Mouse (Mus musculus) heart, embryonic 16.5 days (tissue): ENCODE results near the gene Arv1. TPM values are rescaled to one million over a fixed set of nuclear protein-coding genes. Genes with fewer than 3 reads are reported as not detected.
A peak's percentile ranks its signal among the peaks of the same experiment; 100 is the strongest.

Experiments
- ATAC-seq: fragments of 200-750 bp; cut with Nextera tagmentation; replicated peaks from 2 replicates; pipeline ENCODE4 v1.8.0; 2017; ENCODE audit warnings: moderate number of reproducible peaks; ENCODE audit not compliant: insufficient read depth, low FRiP score; ENCODE audit errors: extremely low read depth
- H3K27ac ChIP-seq: fragments of 300-500 bp; sonication (generic); 2 replicates; pipeline ENCODE4 v1.5.1; 2014; ENCODE audit warnings: mild to moderate bottlenecking, low read length, control low read depth, moderate library complexity
- H3K27me3 ChIP-seq: fragments of 300-500 bp; sonication (generic); 2 replicates; pipeline ENCODE4 v1.6.1; 2014; ENCODE audit warnings: low read length, mixed read lengths; ENCODE audit not compliant: control insufficient read depth, insufficient read depth
- H3K36me3 ChIP-seq: fragments of 300-500 bp; sonication (generic); 2 replicates; pipeline ENCODE4 v1.6.1; 2014; ENCODE audit not compliant: control insufficient read depth, insufficient read depth
- H3K4me1 ChIP-seq: fragments of 300-500 bp; sonication (generic); 2 replicates; pipeline ENCODE4 v1.6.1; 2014; ENCODE audit warnings: low read length, mixed read lengths; ENCODE audit not compliant: control insufficient read depth, insufficient read depth
- H3K4me2 ChIP-seq: fragments of 300-500 bp; sonication (generic); 2 replicates; pipeline ENCODE4 v1.6.1; 2014; ENCODE audit warnings: low read depth, mild to moderate bottlenecking, control low read depth, low read length
- H3K4me3 ChIP-seq: fragments of 300-500 bp; sonication (generic); 2 replicates; pipeline ENCODE4 v1.5.1; 2014; ENCODE audit warnings: mild to moderate bottlenecking, control low read depth, low read length
- H3K9ac ChIP-seq: fragments of 300-500 bp; sonication (generic); 2 replicates; pipeline ENCODE4 v1.6.1; 2014; ENCODE audit warnings: low read length, control low read depth
- H3K9me3 ChIP-seq: fragments of 300-500 bp; sonication (generic); replicated peaks from 2 replicates; pipeline ENCODE4 v1.6.1; 2016; ENCODE audit warnings: low read length; ENCODE audit not compliant: control insufficient read depth
- WGBS: fragments of 180-500 bp; shearing (Covaris S2); extraction: QIAGEN DNeasy Blood & Tissue Kit; methylation state at CpG from one replicate; pipeline ENCODE4 v1.1.7; 2014; 5-methylcytosine and 5-hydroxymethylcytosine counted together
- polyA plus RNA-seq: library from polyadenylated mRNA; unstranded; fragments of >200 nt; fragmentation: Nextera tagmentation; extraction: Ambion mirVana; gene quantifications from 2 replicates; pipeline ENCODE4 v1.2.1, GENCODE M21; 2015

Gene Arv1
- polyA plus RNA-seq, 1 experiment from 2014 or later: 16.0 TPM

- peak; percentile 25; the same call in 1 of the 2 replicates for ATAC-seq
- H3K4me2 ChIP-seq: peak overlapping the region; percentile 94
- H3K9me3 ChIP-seq: no peaks in the 10 kb centered on the region
- H3K4me3 ChIP-seq: peak overlapping the region; percentile 68
- peak overlapping the region; percentile 68 for H3K9ac ChIP-seq
- under 1% methylated on average over 31 of the region's 31 CpGs for WGBS
- H3K36me3 ChIP-seq: no peaks in the 10 kb centered on the region
- peaks cover 37% of the 10 kb centered on the region for H3K27me3 ChIP-seq
- H3K27ac ChIP-seq: no peak overlapping the region
- H3K4me1 ChIP-seq: peaks cover 12% of the 10 kb centered on the region
These were observed 29.3 kb downstream of the Arv1 start for GRCm38 (mm10) chr8:124751191-124751590.

- H3K27me3 ChIP-seq: peaks cover 37% of the 10 kb centered on the region
- no peak within 1 kb of the TSS for H3K27ac ChIP-seq
- H3K9me3 ChIP-seq: no peaks in the 10 kb centered on the region
- WGBS: under 1% methylated on average over 41 of the region's 41 CpGs
- peak within 1 kb of the TSS; percentile 94 for H3K4me2 ChIP-seq
- ATAC-seq: peak; percentile 84
- no peaks in the 10 kb centered on the region for H3K36me3 ChIP-seq
- peak within 1 kb of the TSS; percentile 68 for H3K9ac ChIP-seq
- peak within 1 kb of the TSS; percentile 68 for H3K4me3 ChIP-seq
- H3K4me1 ChIP-seq: peaks cover 12% of the 10 kb centered on the region
These were observed 29.8 kb downstream of the Arv1 start, which contains the start of gene Fam89a for GRCm38 (mm10) chr8:124751709-124752173. TSS of gene Fam89a (minus strand) at chr8:124751832.

GRCm38 (mm10) chr8:124752325-124752862, 30.5 kb downstream of the Arv1 start:
- Histone ChIP-seq H3K4me3 (no peak overlapping the region), H3K4me1 (peaks cover 12% of the 10 kb centered on the region), H3K27me3 (peaks cover 37% of the 10 kb centered on the region), H3K27ac (no peak overlapping the region), H3K9me3 (no peaks in the 10 kb centered on the region), H3K36me3 (no peaks in the 10 kb centered on the region), H3K4me2 (peak overlapping the region; percentile 94), H3K9ac (no peak overlapping the region)
- 50% methylated on average over 21 of the region's 21 CpGs for WGBS
- no peak for ATAC-seq

- Histone ChIP-seq H3K9me3 (no peaks in the 10 kb centered on the region), H3K9ac (no peak overlapping the region), H3K27me3 (peaks cover 36% of the 10 kb centered on the region), H3K4me1 (peaks cover 12% of the 10 kb centered on the region), H3K36me3 (no peaks in the 10 kb centered on the region), H3K4me2 (no peak overlapping the region), H3K27ac (no peak overlapping the region), H3K4me3 (no peak overlapping the region)
- WGBS: 30% methylated on average over 11 of the region's 11 CpGs
- no peak for ATAC-seq
These were observed 32.3 kb downstream of the Arv1 start for GRCm38 (mm10) chr8:124754101-124754791.

- Histone ChIP-seq H3K9ac (no peak overlapping the region), H3K36me3 (no peaks in the 10 kb centered on the region), H3K4me3 (no peak overlapping the region), H3K4me2 (no peak overlapping the region), H3K27ac (no peak overlapping the region), H3K9me3 (0 out of 2 replicates have a peak, but pooled peaks cover under 1% of the 10 kb centered on the region), H3K4me1 (peaks cover 12% of the 10 kb centered on the region), H3K27me3 (peaks cover 32% of the 10 kb centered on the region)
- 41% methylated on average over 4 of the region's 4 CpGs for WGBS
- no peak for ATAC-seq
These were observed 32.9 kb downstream of the Arv1 start for GRCm38 (mm10) chr8:124754792-124755190.

- ATAC-seq: no peak
- 74% methylated on average over 8 of the region's 8 CpGs for WGBS
- Histone ChIP-seq H3K9ac (no peak overlapping the region), H3K27me3 (peaks cover 26% of the 10 kb centered on the region), H3K36me3 (no peaks in the 10 kb centered on the region), H3K9me3 (0 out of 2 replicates have a peak, but pooled peaks cover 4% of the 10 kb centered on the region), H3K4me2 (no peak overlapping the region), H3K4me3 (no peak overlapping the region), H3K27ac (no peak overlapping the region), H3K4me1 (peaks cover 12% of the 10 kb centered on the region)
These were observed 33.5 kb downstream of the Arv1 start for GRCm38 (mm10) chr8:124755481-124755880.

- H3K27ac ChIP-seq: no peak overlapping the region
- 44% methylated on average over 2 of the region's 2 CpGs for WGBS
These were observed 34.2 kb downstream of the Arv1 start for GRCm38 (mm10) chr8:124756153-124756552.

GRCm38 (mm10) chr8:124756601-124757000, 34.7 kb downstream of the Arv1 start:
- no peak for ATAC-seq
- Histone ChIP-seq H3K4me1 (peaks cover 8% of the 10 kb centered on the region; the same call in 1 of the 2 replicates), H3K27ac (no peak overlapping the region), H3K27me3 (peaks cover 15% of the 10 kb centered on the region), H3K9ac (no peak overlapping the region), H3K9me3 (0 out of 2 replicates have a peak, but pooled peaks cover 4% of the 10 kb centered on the region), H3K4me3 (no peak overlapping the region), H3K36me3 (no peaks in the 10 kb centered on the region), H3K4me2 (no peak overlapping the region)
- WGBS: 64% methylated on average over 5 of the region's 5 CpGs

More at GRCm38 (mm10) chr8:124756153-124756552, 34.2 kb downstream of the Arv1 start:
- Histone ChIP-seq H3K27me3 (peaks cover 19% of the 10 kb centered on the region), H3K4me2 (no peak overlapping the region), H3K9ac (no peak overlapping the region), H3K9me3 (0 out of 2 replicates have a peak, but pooled peaks cover 4% of the 10 kb centered on the region), H3K4me3 (no peak overlapping the region), H3K4me1 (peaks cover 8% of the 10 kb centered on the region; the same call in 1 of the 2 replicates), H3K36me3 (no peaks in the 10 kb centered on the region)
- no peak for ATAC-seq

- 51% methylated on average over 3 of the region's 3 CpGs for WGBS
- Histone ChIP-seq H3K36me3 (no peaks in the 10 kb centered on the region), H3K4me3 (no peak overlapping the region), H3K27me3 (no peaks in the 10 kb centered on the region), H3K9ac (no peak overlapping the region), H3K4me1 (peaks cover 3% of the 10 kb centered on the region; the same call in 1 of the 2 replicates), H3K4me2 (no peak overlapping the region), H3K27ac (no peak overlapping the region), H3K9me3 (0 out of 2 replicates have a peak, but pooled peaks cover 4% of the 10 kb centered on the region)
- no peak for ATAC-seq
These were observed 36.6 kb downstream of the Arv1 start for GRCm38 (mm10) chr8:124758544-124758943.
